Mouse (Mus musculus) liver, embryonic 14.5 days (tissue): ENCODE data around the gene Traf2. TPM values are rescaled to one million over a fixed set of nuclear protein-coding genes. Genes with fewer than 3 reads are reported as not detected.

ENCODE experiments used
- ATAC-seq: fragments of 200-750 bp; cut with Nextera tagmentation; 2 replicates; pipeline ENCODE4 v1.8.0; 2017; ENCODE audit warnings: moderate number of reproducible peaks, mild to moderate bottlenecking, moderate library complexity; ENCODE audit not compliant: insufficient read depth
- DNase-seq, 3 experiments: peaks; one replicate each; pipeline ENCODE4 v3.0.0-alpha.2; 2012 to 2013; ENCODE audit warnings: low read depth in 3 of 3, low spot score in 3 of 3
- H3K27ac ChIP-seq: fragments of 300-500 bp; sonication (generic); 2 replicates; pipeline ENCODE4 v1.5.1; 2014; ENCODE audit warnings: moderate library complexity, mild to moderate bottlenecking, control low read depth, inconsistent platforms
- H3K27me3 ChIP-seq: fragments of 300-500 bp; sonication (generic); 2 replicates; pipeline ENCODE4 v1.6.1; 2014; ENCODE audit warnings: mild to moderate bottlenecking, low read length, moderate library complexity; ENCODE audit not compliant: control insufficient read depth, insufficient read depth
- H3K36me3 ChIP-seq: fragments of 300-500 bp; sonication (generic); replicated peaks from 2 replicates; pipeline ENCODE4 v1.6.1; 2014; ENCODE audit warnings: low read depth; ENCODE audit not compliant: control insufficient read depth, insufficient read depth
- H3K4me1 ChIP-seq, 2 experiments: fragments of 200-500 bp in 1 of 2; fragments of 300-500 bp in 1 of 2; sonication (generic) in 1 of 2; replicated peaks; 2 replicates each; pipeline ENCODE4 v1.6.1; 2012 to 2014; ENCODE audit warnings: antibody characterized with exemption in 1 of 2, inconsistent platforms in 1 of 2, low read length in 1 of 2; ENCODE audit not compliant: control insufficient read depth in 2 of 2, insufficient read depth in 2 of 2
- H3K4me2 ChIP-seq: fragments of 300-500 bp; sonication (generic); 2 replicates; pipeline ENCODE4 v1.6.1; 2014; ENCODE audit warnings: low read depth, mild to moderate bottlenecking, control low read depth, moderate library complexity
- H3K4me3 ChIP-seq, 2 experiments: fragments of 200-500 bp in 1 of 2; fragments of 300-500 bp in 1 of 2; sonication (generic) in 1 of 2; 2 replicates each; pipeline ENCODE4 v1.5.1; 2012 to 2014; ENCODE audit warnings: low read depth in 2 of 2, low read length in 2 of 2, mild to moderate bottlenecking in 2 of 2, control low read depth in 1 of 2, inconsistent platforms in 1 of 2, moderate library complexity in 1 of 2; ENCODE audit not compliant: insufficient read depth in 1 of 2
- H3K9ac ChIP-seq: fragments of 300-500 bp; sonication (generic); replicated peaks from 2 replicates; pipeline ENCODE4 v1.6.1; 2014; ENCODE audit warnings: mild to moderate bottlenecking, control low read depth, moderate library complexity
- H3K9me3 ChIP-seq: fragments of 300-500 bp; sonication (generic); 2 replicates; pipeline ENCODE4 v1.6.1; 2016; ENCODE audit warnings: low read length, mixed read lengths; ENCODE audit not compliant: control insufficient read depth
- CTCF ChIP-seq: IDR thresholded peaks from 2 replicates; pipeline ENCODE4 v1.5.1; 2016; ENCODE audit warnings: antibody characterized with exemption, low read depth, control low read depth
- EP300 ChIP-seq: IDR thresholded peaks from 2 replicates; pipeline ENCODE4 v1.6.1; 2016; ENCODE audit warnings: antibody characterized with exemption, low read depth
- WGBS: fragments of 180-500 bp; shearing (Covaris S2); extraction: QIAGEN DNeasy Blood & Tissue Kit; methylation state at CpG from one replicate; pipeline ENCODE4 v1.1.7; 2014; ENCODE audit not compliant: insufficient replicate concordance; 5-methylcytosine and 5-hydroxymethylcytosine counted together
- polyA plus RNA-seq, 2 experiments: library from polyadenylated mRNA; depleted of rRNA in 1 of 2; stranded (reverse) in 1 of 2; unstranded in 1 of 2; fragments of >200 nt; fragmentation: Nextera tagmentation in 1 of 2; extraction: Ambion mirVana in 1 of 2; gene quantifications; 2 replicates each; pipeline versions ENCODE4 v1.2.1 to v1.2.3; 2012 to 2014

Traf2 gene
- polyA plus RNA-seq (2012; rRNA removed), result 5.2 and 5.9 TPM in 2 replicates
- polyA plus RNA-seq (2014; fragmentation: Nextera tagmentation; extraction: Ambion mirVana), result 12.3 and 14.4 TPM in 2 replicates

DNA sequence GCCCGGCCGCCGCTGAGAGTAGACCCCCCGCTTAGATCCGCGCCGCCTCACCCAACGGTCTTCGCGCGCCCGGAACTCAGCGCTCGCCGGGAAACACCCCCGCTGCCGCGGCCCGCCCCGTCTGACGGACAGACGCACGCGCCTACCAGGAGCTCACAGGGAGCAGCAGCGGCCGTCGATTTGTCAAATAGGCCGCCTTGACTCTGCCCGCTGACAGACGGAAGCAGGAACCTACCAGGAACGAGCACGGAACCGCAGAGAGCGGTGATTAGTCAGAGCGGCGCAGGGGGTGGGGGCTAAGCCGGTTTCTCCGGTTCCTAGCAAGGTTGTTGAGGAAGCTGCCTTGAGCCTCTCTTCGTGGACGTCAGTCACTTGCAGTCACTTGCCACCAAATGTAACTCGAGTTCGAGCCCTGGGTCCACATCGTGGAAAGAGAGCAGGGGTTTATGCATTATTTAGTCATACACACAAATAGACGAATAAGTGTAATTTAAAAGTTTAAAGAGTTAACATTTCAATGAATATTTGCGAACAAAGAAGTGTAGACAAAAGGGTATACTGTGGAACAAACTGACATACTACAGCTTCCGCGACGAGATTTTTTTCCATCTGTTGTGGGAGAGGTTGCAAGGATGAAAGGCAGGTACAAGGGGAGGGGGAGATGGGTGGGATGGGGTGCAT lies at the start of gene Traf2:
TSS of gene Traf2 (minus strand) at position 130 of the 681 bp plus-strand sequence.
- 3% methylated on average over 48 of the region's 48 CpGs for WGBS
- peak; percentile 97 to 99 (median 98) for DNase-seq
- ATAC-seq, result peak; percentile 99

DNA sequence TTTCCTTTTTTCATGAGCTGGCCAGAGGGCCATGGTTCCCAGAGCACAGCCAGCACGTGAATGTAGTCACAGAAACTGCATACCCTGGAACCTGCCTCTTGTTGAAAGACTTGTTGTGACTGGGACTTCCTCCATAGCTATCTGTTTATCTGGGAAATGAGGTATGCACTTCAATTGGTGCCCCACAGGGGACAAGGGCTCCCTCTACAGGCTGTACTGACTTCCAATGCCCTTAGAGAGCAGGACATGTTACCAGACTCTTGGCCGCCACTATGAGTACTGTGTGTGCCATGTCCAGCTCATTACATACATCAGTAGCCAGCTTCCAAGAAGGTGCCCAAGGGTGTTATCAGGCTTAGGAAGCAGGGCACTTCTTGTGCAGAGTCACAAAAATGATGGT lies 45.1 kb upstream of the Traf2 start:
- H3K36me3 ChIP-seq, result peaks cover 23% of the 10 kb centered on the region

More for the DNA sequence above, at the start of gene Traf2:
- Histone ChIP-seq H3K9me3 (no peaks in the 10 kb centered on the region), H3K4me2 (peak within 1 kb of the TSS; percentile 95), H3K9ac (peak within 1 kb of the TSS; percentile 91), H3K4me1 (peaks cover 5 to 13% of the 10 kb centered on the region in 2 experiments), H3K4me3 (peak within 1 kb of the TSS; percentile 72 to 86), H3K27me3 (no peaks in the 10 kb centered on the region), H3K36me3 (peaks cover 2% of the 10 kb centered on the region; the same call in 1 of the 2 replicates), H3K27ac (peak within 1 kb of the TSS; percentile 62)
- TF ChIP-seq CTCF (no peak), EP300 (no peak)

GRCm38 (mm10) chr2:25588227-25588907 lies 41.6 kb upstream of the Traf2 start:
- ATAC-seq, result no peak
- no peaks in the 10 kb centered on the region for H3K9me3 ChIP-seq
- no peak for TF ChIP-seq CTCF
- TF ChIP-seq EP300, result no peak
- no peak overlapping the region for H3K9ac ChIP-seq
- H3K36me3 ChIP-seq, result peaks cover 14% of the 10 kb centered on the region
- no peak overlapping the region for H3K27ac ChIP-seq
- H3K27me3 ChIP-seq, result no peaks in the 10 kb centered on the region
- no peak for DNase-seq
- H3K4me2 ChIP-seq, result no peak overlapping the region
- no peak overlapping the region for H3K4me3 ChIP-seq
- H3K4me1 ChIP-seq, result no peaks in the 10 kb centered on the region
- 70% methylated on average over 8 of the region's 8 CpGs for WGBS

More for the DNA sequence above, 45.1 kb upstream of the Traf2 start:
- Histone ChIP-seq H3K4me3 (no peak overlapping the region), H3K9ac (no peak overlapping the region), H3K4me1 (no peaks in the 10 kb centered on the region), H3K4me2 (no peak overlapping the region), H3K27ac (no peak overlapping the region), H3K9me3 (no peaks in the 10 kb centered on the region), H3K27me3 (no peaks in the 10 kb centered on the region)
- ATAC-seq (no peak), DNase-seq (no peak)
- TF ChIP-seq EP300 (no peak), CTCF (peak; percentile 82)
- WGBS, result 61% methylated on average over 2 of the region's 2 CpGs

- Histone ChIP-seq H3K4me3 (no peak overlapping the region), H3K27me3 (no peaks in the 10 kb centered on the region), H3K27ac (no peak overlapping the region), H3K4me2 (no peak overlapping the region), H3K36me3 (peaks cover 8% of the 10 kb centered on the region), H3K4me1 (no peaks in the 10 kb centered on the region), H3K9me3 (no peaks in the 10 kb centered on the region), H3K9ac (no peak overlapping the region)
- ATAC-seq, result no peak
- DNase-seq, result no peak
- 85% methylated on average over 8 of the region's 8 CpGs for WGBS
- no peak for TF ChIP-seq EP300
- TF ChIP-seq CTCF, result no peak
Measured at GRCm38 (mm10) chr2:25587290-25587689, 40.5 kb upstream of the Traf2 start.

DNA sequence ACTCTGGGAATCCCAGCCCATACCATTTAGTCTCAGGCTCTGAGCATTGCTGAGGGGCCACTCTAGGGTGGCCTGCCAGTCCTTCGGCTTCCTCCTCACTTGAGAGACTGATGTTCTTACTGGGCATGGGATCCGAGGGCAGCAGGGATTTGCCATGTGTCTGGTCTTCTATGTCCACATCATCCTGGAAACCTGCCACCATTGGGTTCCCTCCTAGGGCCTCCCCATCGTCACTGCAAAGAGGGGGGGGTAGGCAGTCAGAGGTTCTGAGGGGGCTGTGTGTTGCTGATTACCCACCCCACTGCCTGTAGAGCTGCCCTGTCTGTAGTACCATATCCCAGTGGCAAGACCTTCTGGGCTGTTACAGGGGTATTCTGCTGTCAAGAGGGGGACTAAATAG lies 38.9 kb upstream of the Traf2 start:
- Histone ChIP-seq H3K4me3 (no peak overlapping the region), H3K27me3 (peaks cover 5% of the 10 kb centered on the region), H3K27ac (no peak overlapping the region), H3K9me3 (no peaks in the 10 kb centered on the region), H3K4me1 (0 out of 4 replicates have a peak, but pooled peaks cover 0 to 2% of the 10 kb centered on the region in 2 experiments), H3K4me2 (no peak overlapping the region), H3K9ac (no peak overlapping the region), H3K36me3 (peaks cover 7% of the 10 kb centered on the region)
- 70% methylated on average over 3 of the region's 3 CpGs for WGBS
- no peak for TF ChIP-seq CTCF
- no peak for DNase-seq
- ATAC-seq, result no peak
